Mouse (Mus musculus) kidney, postnatal 4 days (tissue): ENCODE measurements around the gene Sprn.
"Not testable (repeated sequence)": the region's sequence is repeated elsewhere in the genome, so short reads cannot be mapped to it uniquely, and the experiment has no call there.

Experiments used
- DNase-seq, 2 experiments: peaks; one replicate each; pipeline ENCODE4 v3.0.0; 2021; ENCODE audit warnings: mixed read lengths in 2 of 2

Gene Sprn

DNA sequence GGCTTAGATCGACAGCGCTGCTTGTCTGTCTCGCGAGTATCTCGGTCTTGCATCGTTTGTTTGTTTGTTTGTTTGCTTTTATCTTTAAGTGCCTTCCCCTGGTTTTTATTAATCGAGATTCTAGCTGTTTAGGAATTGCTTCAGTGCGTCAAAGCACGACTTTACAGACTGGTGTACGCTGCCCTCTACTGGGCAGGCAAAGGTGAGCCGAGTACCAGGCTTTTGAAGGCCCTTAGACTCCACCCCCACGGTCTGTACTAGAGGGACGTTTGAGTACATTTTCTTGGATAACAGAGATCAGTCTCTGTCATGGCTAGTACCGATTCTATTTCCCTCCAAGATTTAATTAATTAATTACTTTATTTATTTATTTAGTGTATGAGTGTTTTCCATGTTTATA lies 13.3 kb downstream of the Sprn start:
- DNase-seq = peak; percentile 73 to 78

DNA sequence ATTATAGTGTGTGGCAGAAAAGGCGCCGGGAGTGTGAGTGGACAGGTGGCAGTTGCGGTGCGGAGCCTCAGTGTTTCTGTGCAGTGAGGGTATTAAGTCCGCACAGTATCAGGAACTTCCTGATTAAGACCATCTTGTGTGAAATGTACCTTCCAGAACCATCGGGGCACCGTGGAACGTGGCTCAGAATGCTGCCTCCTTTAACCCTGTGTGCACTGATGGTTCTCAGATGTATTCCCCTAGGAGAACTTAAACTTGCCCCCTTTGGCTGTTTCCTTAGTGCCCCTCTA lies 16.7 kb downstream of the Sprn start:
- no peak for DNase-seq

DNA sequence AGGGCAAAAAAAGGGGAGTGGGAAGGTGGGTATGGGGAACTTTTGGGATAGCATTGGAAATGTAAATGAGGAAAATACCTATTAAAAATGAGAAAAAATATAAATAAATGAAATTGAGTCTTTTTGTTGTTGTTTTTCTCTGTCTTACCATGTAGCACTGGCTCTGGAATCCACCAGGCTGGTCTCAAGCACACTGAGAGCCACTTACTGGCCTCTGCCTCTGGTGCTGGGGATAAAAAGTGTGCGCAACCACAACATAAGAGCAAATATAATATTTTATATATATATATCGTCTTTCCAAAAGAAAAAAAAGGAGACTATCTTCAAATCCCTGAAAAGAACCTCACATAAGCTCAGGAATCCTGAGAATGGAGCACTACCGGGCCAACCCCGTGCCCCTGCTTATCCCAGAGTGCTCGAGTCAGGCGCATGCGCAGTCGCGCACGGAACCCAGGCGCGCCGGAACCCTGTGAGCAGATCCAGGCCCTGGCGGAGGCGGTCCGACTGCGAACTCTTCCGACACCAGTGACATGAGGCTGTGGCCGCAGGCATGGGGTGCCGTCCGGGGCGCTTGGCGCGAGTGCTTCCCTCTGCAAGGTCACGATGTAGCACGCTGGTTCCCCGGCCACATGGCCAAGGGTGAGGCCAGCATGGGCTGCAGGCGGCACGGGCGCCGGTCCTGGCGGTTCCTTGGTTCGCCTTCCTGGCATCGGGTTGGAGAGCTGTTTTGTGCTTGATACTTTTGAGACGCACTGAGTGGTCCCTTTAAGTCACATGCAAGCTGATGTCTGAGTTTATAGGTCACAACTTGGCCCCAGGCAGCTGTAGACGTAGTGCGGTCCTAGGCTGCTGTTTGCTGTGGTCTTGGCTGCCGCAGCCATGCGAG lies 17.3 kb downstream of the Sprn start, which contains the start of gene Mtg1:
TSS of gene Mtg1 (plus strand) at position 430 of the 886 bp plus-strand sequence.
- DNase-seq = peak; percentile 96 to 98

DNA sequence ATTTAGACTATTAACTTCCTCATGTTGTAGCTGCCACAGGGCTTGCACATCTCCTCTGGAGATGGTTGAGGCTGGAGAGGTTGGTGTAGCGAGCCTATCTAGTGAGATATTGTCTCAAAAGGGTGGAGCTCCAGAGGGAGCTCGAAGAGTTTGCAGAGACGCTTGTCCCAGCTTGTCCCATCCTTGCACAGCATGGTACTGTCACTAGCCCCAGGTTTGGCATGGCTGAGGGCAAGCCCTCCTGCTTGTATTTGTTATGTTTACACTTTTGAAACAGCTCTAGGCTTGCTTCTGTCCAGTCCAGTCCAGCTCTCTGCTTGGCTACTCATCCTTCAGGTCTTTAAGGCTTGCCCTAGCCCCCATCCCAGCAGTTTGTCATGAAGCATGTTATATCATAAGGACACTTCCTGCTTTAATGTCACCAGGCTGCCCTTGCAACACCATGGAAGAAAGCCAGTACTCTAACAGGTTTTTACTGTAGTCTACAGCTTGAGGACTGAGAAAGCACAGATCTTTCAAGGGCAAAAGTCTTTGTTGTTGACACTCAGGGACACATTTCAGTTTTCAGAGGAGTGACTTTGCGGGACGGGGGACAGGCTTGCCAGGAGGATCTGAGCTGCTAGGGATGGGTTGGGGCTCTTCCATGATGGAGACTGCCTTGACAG lies 19.4 kb downstream of the Sprn start:
- no peak for DNase-seq

DNA sequence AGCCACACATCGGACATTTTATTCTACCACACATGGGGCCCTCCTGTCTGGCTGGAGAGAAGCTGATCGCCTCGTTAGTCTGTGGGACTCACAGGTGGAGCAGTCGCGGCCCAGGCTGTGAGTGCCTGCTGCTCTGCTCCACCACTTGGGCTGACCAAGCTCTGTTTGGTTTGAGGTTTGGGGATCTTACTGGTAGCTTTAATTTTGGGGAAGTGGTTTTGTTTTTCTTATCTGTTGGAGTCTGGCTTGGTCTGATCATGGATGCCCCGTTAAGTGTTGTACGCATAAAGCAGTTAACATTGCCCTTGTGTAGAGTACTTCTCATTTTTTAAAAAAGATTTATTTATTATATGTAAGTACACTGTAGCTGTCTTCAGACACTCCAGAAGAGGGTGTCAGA lies 20.6 kb downstream of the Sprn start:
- DNase-seq = not testable (repeated sequence)

DNA sequence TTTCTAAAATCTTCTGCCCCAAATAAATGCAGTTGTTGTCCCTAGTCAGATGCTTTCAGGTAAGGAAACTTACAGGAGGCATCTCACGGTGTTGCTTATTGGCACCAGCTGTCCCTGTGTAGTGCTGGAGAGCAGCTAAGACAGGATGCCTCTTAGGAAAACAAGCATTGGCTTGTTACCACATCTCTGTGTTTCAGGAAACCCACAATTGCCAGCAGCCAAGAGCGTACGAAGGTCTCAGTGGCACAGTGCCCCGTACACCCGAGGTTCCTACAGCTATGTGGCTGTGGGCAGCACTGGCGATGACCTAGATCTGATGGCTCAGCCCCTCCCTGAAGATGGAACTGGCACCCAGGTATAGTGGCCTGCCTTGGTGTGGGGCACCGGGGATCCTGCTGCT lies 22.5 kb downstream of the Sprn start:
- DNase-seq = not testable (repeated sequence)

DNA sequence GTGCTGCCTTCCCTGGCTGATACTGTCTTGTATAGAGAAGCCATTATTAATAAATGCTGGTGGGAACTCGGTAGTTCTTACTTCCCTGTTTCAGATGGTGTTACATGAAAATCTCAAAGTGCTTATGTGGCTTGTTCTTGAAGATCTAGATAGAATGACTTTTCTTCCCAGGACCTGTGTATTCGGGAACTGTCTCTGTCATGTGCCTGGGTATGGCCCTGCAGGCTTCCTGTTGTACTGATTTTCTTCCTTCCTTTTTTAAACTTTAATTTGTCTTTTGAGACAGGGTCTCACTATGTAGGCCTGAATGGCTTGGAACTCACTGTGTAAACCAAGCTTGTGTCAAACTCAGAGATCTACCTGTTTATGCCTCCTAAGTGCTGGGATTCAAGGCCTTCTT lies 26.8 kb downstream of the Sprn start:
- no peak for DNase-seq

DNA sequence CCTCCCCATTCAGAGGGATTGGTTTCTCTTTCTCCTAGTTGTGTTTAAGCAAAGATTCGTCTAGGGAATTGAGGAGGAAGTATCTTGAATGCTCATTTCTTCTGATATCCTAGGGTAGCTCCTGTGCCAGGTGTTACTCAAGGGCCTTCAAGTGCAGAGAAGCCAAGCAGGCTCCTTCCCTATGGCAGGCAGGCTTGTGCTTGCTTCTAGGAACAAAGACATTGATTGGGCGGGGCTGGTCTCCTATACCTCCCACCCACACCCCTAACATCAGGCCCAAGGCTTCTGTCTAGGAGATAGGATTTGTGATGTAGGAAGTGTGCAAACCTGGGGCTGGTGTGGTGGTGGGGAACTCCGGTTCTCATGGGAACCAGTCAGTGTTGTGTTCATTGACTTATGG lies 27.7 kb downstream of the Sprn start:
- no peak for DNase-seq

DNA sequence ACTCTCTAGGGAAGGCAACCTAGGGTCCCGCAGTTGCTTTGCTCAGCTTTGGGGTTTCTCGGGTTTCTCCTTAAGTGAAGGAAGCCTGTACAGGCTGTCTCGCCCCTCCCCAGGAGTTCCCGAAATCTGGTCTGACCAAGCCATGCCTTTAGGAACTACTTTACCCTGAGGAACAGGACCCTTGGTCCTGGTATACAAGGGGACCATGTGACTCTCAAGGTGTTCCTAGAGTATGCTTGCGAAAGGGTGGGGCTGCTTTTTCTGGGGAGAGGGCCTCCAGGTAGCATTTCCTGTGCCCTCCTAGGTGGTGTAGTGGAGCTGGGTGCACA lies 28.7 kb downstream of the Sprn start:
- no peak for DNase-seq

DNA sequence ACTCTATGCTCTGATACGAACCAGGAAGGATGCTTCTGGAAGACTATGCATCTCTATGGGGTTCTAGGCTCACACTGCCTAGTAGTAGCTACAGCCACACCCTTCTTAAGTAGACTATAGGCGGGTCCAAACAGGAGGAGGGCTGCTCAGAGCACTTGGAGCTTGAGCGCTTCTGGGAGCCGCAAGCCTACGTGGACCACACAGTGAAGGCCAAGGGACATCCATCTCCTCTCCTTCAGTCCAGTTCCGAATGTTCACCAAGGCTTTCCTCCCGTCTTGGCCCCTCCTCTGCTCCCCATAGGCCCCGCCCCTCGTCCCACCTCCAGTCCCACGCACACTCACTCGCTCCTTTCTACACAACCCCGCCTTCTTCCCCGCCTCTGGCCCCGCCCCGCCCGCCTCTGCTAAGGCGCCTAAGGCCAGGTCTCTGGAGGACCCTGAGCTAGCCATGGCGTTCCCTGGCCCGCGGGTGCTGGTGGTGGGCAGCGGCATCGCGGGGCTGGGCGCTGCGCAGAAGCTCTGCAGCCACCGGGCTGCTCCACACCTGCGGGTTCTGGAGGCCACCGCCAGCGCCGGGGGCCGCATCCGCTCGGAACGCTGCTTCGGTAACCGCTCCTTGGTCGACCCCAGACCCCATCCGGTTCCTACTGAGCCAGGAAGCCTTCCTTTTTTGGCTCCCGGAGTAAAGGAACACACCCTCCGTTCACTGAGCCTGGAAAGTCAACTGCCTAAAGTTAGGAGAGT lies 29.2 kb downstream of the Sprn start:
- DNase-seq = peak; percentile 98

DNA sequence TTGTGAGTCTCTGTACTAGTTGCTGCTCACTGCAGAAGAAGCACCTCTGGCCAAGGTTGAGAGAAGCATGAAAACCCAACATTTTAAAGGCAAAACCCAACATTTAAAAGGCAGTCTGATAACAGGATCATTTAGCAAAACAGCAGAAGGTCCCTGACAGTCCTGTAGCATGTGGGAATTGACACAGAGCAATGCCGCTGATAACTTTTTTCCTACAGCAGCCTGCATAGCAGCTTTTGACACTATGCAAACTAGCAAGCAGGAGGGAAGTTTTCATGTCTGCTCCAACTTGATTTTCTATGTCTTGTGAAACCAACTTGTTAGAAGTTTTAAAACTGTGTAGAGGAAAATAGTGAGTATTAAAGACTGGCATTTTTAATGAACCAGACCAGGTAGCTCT lies 30.3 kb downstream of the Sprn start:
- no peak for DNase-seq

DNA sequence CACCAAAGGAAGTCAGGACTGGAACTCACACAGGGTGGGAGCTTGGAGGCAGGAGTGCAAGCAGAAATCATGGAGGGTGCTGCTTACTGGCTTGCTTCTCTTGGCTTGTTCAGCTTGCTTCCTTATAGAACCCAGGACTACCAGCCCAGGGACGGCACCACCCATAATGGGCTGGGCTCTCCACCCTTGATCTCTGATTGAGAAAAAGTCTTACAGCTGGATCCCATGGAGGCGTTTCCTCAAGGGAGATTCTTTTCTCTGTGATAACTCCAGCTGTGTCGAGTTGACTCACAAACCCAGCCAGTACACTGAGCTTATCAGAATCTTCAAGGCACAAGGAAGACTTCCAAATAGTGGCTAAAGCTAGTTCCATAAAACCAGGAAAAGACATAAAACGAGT lies 31.9 kb downstream of the Sprn start:
- no peak for DNase-seq

DNA sequence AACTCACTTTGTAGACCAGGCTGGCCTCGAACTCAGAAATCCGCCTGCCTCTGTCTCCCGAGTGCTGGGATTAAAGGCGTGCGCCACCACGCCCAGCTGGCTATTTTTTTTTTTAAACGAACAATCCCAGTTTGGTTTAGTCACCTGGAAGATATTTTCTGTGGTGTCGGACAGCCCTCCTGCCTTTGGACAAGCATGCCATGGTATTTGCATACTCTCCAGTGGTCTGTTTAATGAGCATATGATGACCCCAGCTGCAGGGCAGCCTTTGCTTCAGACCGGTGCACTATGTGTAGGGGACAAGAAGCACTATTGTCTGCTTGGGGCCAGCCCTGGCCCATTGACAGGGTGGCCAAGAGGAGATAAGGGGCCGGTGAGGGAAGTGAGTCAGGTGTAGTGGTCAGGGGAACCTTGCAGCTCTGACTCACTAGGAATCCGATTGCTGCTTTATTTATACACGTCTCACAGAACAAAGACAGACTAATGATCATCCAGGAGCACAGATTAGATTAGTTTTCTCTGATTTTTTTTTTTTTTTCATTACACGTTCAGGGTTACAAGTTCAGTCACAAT lies 33.3 kb downstream of the Sprn start:
- DNase-seq = no peak

DNA sequence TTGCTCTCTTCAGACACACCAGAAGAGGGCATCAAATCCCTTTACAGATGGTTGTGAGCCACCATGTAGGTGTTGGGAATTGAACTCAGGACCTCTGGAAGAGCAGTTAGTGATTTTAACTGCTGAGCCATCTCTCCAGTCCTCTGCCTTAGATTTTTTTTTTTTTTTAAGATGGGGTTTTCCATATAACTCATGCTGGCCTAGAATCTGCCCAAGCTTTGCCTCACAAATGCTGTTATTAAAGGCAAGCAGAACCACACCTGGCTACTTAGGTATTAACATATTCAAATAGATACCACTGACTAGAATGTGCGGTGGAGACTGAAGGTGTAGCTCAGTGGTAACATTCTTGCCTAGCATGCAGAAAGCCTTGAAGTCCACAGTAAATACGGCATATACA lies 34.2 kb downstream of the Sprn start:
- DNase-seq = no peak

DNA sequence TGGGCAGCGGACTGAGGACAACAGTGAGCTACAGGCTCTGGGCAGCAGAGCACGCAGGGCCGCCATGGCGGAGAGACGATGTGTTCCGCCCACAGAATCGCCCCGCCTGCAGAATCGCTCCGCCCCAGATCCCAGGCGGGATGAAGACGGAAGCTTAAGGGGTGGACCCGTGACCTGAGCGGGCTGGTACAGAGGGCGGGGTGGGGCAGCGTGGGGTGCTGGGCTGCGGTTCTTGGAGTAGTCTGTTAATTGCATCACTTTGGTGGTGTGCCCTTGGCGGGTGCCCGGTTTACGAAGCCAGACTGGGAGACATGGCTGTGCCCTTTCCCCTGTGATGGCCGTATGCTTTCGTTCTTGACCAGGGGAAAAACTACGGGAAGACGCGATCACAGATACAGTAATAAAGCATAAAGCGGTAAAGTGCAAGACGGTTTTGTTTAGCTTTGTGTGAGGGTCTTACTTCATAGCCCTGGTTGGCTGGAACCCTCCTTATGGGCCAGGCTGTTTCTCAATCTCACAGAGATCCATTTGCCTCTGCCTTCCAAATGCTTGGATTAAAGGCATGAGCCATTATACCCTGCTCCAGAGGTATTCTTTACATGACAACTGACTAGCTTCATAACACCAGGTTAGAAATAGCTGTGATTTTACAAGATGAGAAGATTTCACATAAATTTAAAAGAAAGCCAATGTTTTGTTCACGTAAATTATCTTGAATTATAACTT lies 38.2 kb downstream of the Sprn start, which contains the start of gene Echs1:
TSS of gene Echs1 (minus strand) at position 148 of the 726 bp plus-strand sequence.
- DNase-seq = peak; percentile 89 to 94

DNA sequence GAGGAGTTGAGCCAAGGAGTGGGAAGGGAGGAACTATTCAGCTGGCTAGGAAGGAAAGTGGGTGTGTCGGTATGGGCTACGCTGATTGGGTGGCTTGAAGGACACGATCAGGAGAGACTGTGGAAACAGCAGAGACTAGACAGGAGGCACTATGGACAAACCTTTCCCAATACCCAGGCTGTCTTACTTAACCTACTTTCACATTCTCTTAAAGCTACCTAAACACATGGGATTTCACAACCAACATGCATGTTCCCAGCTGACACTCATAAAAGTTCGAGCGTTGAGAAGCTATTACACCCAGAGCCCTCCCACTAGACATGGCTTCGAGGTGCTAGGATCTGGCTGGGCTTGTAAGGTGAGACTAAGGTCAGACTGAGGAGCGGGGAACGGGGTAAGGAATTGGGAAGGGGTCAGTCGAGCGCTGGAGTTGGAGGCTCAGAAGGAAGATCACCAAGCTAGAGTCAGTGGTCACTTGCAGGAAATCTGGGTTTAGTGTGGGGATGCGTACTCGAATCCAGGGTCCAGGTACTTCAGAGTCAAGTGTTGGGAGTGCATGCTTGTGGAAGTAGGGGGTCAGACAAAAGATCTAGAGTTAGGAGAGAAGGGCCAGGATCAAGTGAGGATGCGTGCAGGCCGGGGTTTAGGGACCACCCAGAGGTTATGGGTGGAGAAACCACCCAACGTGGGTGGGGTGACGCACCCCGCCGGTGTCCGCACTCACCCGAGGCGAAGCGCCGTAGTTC lies 38.9 kb downstream of the Sprn start, which contains the start of gene Paox:
TSS of gene Paox (plus strand) at position 217 of the 746 bp plus-strand sequence.
- peak; percentile 56 to 75 for DNase-seq

DNA sequence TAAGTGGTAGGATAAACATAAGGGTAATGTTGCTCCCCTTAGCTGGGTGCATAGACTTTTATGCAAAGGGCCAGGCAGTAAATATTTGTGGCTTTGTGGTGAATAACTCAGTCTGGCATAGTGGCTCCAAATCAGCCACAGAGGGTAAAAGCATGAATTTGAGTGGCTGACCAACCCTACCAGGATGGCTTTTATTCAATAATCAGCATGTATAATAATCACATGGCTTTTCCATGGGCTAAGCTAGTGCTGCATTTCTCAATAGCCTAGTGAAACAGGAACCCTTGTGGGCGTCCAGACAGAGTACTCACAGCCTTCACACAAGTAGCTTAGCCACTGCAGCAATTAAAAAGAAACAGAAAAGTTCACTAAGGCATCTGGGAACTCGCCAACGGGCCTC lies 42.7 kb downstream of the Sprn start:
- no peak for DNase-seq

DNA sequence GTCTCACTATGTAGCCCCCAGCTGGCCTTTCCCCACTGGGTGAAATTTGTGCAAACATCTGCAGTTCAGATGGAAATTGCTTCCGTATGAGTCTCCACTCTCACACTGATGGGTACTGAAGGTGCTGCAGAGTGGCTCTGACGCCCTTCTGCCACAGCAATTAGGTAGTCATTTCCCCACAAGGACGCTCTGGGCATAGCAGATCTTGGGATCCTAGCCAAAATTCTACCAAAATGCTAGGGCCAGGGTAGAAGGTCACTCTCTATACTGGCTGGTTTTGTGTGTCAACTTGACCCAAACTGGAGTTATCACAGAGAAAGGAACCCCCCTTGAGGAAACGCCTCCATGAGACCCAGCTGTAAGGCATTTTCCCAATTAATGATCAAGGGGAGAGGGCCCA lies 50.7 kb downstream of the Sprn start:
- DNase-seq = no peak

DNA sequence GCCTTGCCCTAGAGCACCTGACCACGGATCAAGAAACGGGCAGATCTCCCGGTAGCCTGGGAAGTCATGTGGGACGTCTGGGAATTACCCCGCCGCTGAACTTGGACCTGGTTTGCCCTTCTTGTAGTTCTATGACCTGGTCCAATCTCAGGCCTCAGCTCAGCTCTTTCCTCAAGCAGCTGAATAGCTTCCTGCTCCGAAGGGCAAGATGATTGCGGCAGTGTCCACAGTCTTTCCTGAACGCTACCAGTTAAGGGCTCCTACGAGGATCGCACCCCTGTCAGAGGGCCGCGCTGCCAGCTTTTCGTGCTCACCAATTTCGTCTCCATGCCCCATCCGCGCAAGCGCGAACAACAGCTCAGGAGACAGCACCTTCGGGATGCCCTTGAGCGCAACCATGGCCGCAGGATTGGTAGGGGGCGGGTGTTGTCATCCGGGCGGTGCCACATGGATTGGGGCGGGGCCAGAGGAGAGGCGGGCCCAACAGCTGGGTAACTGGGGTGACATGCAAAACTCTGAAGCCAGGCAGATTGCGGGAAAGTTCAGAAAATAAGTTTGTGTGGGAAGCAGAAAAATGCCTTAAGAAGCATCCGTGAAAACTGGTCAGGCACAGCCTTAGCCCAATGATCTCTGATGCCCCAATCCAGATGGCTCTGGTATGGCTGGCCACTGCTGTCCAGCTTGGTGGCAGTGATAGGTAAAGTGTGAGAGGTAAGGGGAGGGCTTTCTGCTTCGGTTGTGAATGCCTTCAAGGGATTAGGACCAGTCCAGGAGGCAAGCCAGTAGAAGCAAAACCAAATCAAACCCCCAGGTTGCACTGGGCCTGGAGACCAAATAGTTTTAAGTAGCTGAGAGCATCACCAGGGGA lies 52.5 kb downstream of the Sprn start, which contains the start of gene Fuom:
TSS of gene Fuom (minus strand) at position 449 of the 868 bp plus-strand sequence.
- DNase-seq = peak; percentile 89 to 92

DNA sequence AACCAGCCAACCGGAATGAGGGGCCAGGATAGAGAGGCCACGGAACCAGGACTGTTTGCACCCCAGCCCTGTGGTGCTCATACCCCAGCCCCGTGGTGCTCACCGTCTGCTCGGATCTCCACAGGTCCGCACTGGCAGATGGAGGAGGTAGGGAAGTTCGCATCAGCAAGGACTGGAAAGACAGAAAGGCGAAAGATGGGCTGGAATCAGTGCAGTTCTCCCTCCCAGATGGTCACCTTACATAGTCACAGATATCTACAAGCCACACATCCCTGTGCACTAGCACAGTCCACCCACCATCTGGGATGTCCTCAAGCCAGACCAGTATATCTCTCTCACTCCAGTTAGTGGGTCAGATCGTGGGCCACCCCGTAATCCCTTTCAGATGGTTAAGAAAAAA lies 53.2 kb downstream of the Sprn start:
- DNase-seq = no peak
